Mouse (Mus musculus) T-helper 17 cell (primary cell): ENCODE data around the gene Luc7l2.

ENCODE experiments used
- in situ Hi-C, 2 experiments: fragments of 300-600 bp; cut with MboI, MseI; formaldehyde crosslinking; loops; 1 replicate in 1 of 2; 2 replicates in 1 of 2; pipeline ENCODE4 v1.15.1; 2025; ENCODE audit warnings: high pct_unique_total_duplicates in 2 of 2

Gene Luc7l2

DNA sequence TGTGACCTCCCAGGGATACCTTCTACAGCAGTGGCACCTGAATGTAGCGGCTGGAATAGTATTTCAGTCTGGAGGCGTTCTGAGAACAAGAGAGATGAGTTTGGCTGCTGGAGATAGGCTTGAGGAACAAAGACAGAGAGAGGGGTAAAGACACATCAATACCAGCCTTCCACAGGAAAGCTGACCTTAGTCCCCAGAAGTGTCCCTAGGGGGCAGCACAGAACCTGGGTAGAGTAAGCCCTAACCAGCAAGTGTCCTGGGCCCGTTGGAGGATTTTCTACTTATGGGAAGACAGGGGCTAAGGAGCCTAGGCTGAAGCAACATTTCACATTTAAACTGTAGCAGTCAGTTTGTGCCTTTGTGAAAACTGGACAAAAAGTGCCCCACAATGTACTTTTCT, 98.4 kb downstream of the Luc7l2 start:
- in situ Hi-C loops: loop anchor here in 1 of 2 experiments (5.0 kb wide), 1 partner anchor 48 kb away; no protein-coding TSS in a partner anchor

DNA sequence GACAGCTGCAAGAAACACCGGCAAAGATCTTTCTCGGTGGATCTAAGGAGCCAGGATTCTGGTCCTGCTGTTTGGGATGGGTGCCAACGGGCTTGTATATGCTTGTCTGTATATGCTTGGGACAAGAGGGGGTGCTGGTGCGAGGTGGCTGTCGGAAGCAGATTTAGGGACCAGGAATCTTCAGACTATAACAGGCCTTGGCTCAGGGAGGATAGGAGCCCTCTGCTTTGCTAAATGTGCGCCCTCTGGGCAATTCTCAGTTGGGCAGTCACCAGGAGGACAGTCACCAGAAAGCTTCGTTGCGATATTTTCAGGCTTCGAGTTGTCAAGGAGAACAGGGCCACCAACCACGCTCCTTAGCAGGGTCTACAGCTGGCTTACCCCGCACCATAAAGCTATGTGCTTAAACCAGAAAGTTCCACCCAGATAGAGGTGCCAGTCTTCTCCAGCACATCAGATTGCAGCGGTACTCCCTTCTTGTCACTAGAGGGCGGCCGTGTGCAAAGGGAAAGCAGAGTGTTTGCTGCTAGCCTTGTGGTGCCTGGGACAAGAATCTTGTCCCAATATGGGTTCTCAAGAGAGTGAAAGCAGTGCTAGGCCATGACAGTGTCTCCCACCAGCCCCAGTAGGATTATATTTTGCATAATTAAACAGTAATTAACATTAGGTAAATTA, 99.3 kb downstream of the Luc7l2 start:
- in situ Hi-C loops: loop anchor here (5.0 to 25.0 kb wide), 3 partner anchors 262 to 1213 kb away; partner anchors contain the start of gene Creb3l2 (in 1 of the 2)
